In genomic region chr5:119686199-119686964, GRCm38 (mm10) we compare ENCODE assay signal across 8 mouse cellular contexts. TPM values are rescaled to one million over a fixed set of nuclear protein-coding genes. Genes with fewer than 3 reads are reported as not detected.
DNase-seq lines count a peak whose midpoint lies in the region; ATAC-seq and TF ChIP-seq lines count a peak whose summit lies in the region.

No protein-coding gene starts in this region.

- peak overlapping the region; percentile 39 for H3K4me3 ChIP-seq in heart, embryonic 12.5 days
- H3K4me3 ChIP-seq in limb, embryonic 14.5 days (replicated peaks; ENCODE audit: low read length) = peak overlapping the region; percentile 29
- H3K4me3 ChIP-seq in neural tube, embryonic 15.5 days (replicated peaks) = no peak overlapping the region
- no peak overlapping the region for H3K4me3 ChIP-seq in cerebellum, adult 2 months (replicated peaks; ENCODE audit: insufficient read depth, low read depth, low read length)

- no peak for ATAC-seq in cerebellum, adult (ENCODE audit: insufficient number of reproducible peaks, low FRiP score, low TSS enrichment)
- no peak for ATAC-seq in heart, embryonic 12.5 days (ENCODE audit: insufficient number of reproducible peaks, low FRiP score)
- ATAC-seq in limb, embryonic 14.5 days (ENCODE audit: low FRiP score, low read depth) = no peak
- no peak for ATAC-seq in neural tube, embryonic 15.5 days (ENCODE audit: low FRiP score)

- H3K4me1 ChIP-seq in heart, embryonic 12.5 days (replicated peaks) = peaks cover 30% of the 10 kb centered on the region
- H3K4me1 ChIP-seq in limb, embryonic 14.5 days (ENCODE audit: control insufficient read depth, insufficient read depth, low read length) = peaks cover 11% of the 10 kb centered on the region; the same call in 1 of the 2 replicates
- peaks cover 6% of the 10 kb centered on the region; the same call in 1 of the 2 replicates for H3K4me1 ChIP-seq in neural tube, embryonic 15.5 days
- no peaks in the 10 kb centered on the region for H3K4me1 ChIP-seq in cerebellum, adult 2 months (ENCODE audit: control insufficient read depth, insufficient read depth, low read length)

- DNase-seq in cerebellum, postnatal 10 days = peak; percentile 51 to 56
- DNase-seq in adipocyte (ENCODE audit: low spot score) = peak; percentile 48
- DNase-seq in limb, embryonic 14.5 days (ENCODE audit: low spot score) = no peak
- DNase-seq in cerebellum, postnatal 36 days = no peak
- DNase-seq in cerebellum, adult 2 months = no peak

- no peak for TF ChIP-seq CTCF in cerebellum, adult 2 months (IDR thresholded peaks at IDR 0.05; ENCODE audit: borderline replicate concordance, insufficient read depth, low read depth, low read length)

- no peak for TF ChIP-seq POLR2A in limb, embryonic 14.5 days (IDR thresholded peaks at IDR 0.05; ENCODE audit: borderline replicate concordance, extremely low read depth, insufficient read depth, insufficient read length)
- TF ChIP-seq POLR2A in cerebellum, adult 2 months (IDR thresholded peaks at IDR 0.05; ENCODE audit: borderline replicate concordance, insufficient read depth, low read length) = no peak

- H3K4me2 ChIP-seq in heart, embryonic 12.5 days = peak overlapping the region; percentile 67
- peak overlapping the region; percentile 53 for H3K4me2 ChIP-seq in limb, embryonic 14.5 days (replicated peaks; ENCODE audit: low read depth, low read length, severe bottlenecking)
- H3K4me2 ChIP-seq in neural tube, embryonic 15.5 days = peak overlapping the region; percentile 40

- 2% methylated on average over 30 of the region's 30 CpGs for WGBS in heart, embryonic 12.5 days
- under 1% methylated on average over 30 of the region's 30 CpGs for WGBS in limb, embryonic 14.5 days
- under 1% methylated on average over 30 of the region's 30 CpGs for WGBS in neural tube, embryonic 15.5 days
- 3% methylated on average over 30 of the region's 30 CpGs for WGBS in cerebellum, adult 2 months

- H3K9ac ChIP-seq in heart, embryonic 12.5 days = 0 out of 2 replicates have a peak overlapping the region, but pooled peaks have one; percentile 8
- 0 out of 2 replicates have a peak overlapping the region, but pooled peaks have one; percentile 21 for H3K9ac ChIP-seq in limb, embryonic 14.5 days (ENCODE audit: low read depth, low read length, severe bottlenecking)
- H3K9ac ChIP-seq in neural tube, embryonic 15.5 days (replicated peaks) = no peak overlapping the region

- H3K27ac ChIP-seq in heart, embryonic 12.5 days (ENCODE audit: poor library complexity, severe bottlenecking) = no peak overlapping the region
- H3K27ac ChIP-seq in limb, embryonic 14.5 days (replicated peaks; ENCODE audit: low read depth, low read length) = no peak overlapping the region
- H3K27ac ChIP-seq in neural tube, embryonic 15.5 days (replicated peaks) = no peak overlapping the region
- no peak overlapping the region for H3K27ac ChIP-seq in cerebellum, adult 2 months (ENCODE audit: insufficient read depth, low read length)

- no peaks in the 10 kb centered on the region for H3K9me3 ChIP-seq in heart, embryonic 12.5 days (replicated peaks)
- no peaks in the 10 kb centered on the region for H3K9me3 ChIP-seq in limb, embryonic 14.5 days (ENCODE audit: control insufficient read depth, low read length)
- H3K9me3 ChIP-seq in neural tube, embryonic 15.5 days (replicated peaks) = no peaks in the 10 kb centered on the region

- no peaks in the 10 kb centered on the region for H3K36me3 ChIP-seq in heart, embryonic 12.5 days
- peaks cover 8% of the 10 kb centered on the region for H3K36me3 ChIP-seq in limb, embryonic 14.5 days (ENCODE audit: control insufficient read depth, insufficient read depth, low read length)
- no peaks in the 10 kb centered on the region for H3K36me3 ChIP-seq in neural tube, embryonic 15.5 days

- peaks cover 92% of the 10 kb centered on the region for H3K27me3 ChIP-seq in heart, embryonic 12.5 days (replicated peaks)
- H3K27me3 ChIP-seq in limb, embryonic 14.5 days (ENCODE audit: control insufficient read depth, insufficient read depth, low read length) = peaks cover 94% of the 10 kb centered on the region
- peaks cover 97% of the 10 kb centered on the region for H3K27me3 ChIP-seq in neural tube, embryonic 15.5 days (replicated peaks)
- H3K27me3 ChIP-seq in cerebellum, adult 2 months (ENCODE audit: control insufficient read depth, insufficient read depth, low read length) = peaks cover 12% of the 10 kb centered on the region; the same call in 1 of the 2 replicates

RNA-seq across cellular contexts. Expression of gene Tbx3, which starts 15.9 kb away (rescaled TPM):
- polyA plus RNA-seq in heart, embryonic 12.5 days (2016; fragmentation: Nextera tagmentation; extraction: Ambion mirVana) = 18.8 and 21.0 TPM in 2 replicates
- polyA plus RNA-seq in limb, embryonic 14.5 days (2012; rRNA removed) = 18.6 and 28.2 TPM in 2 replicates
- 23.9 and 27.6 TPM in 2 replicates for polyA plus RNA-seq in limb, embryonic 14.5 days (2014; fragmentation: Nextera tagmentation; extraction: Ambion mirVana)
- 4.1 and 8.4 TPM in 2 replicates for polyA plus RNA-seq in neural tube, embryonic 15.5 days (2015; fragmentation: Nextera tagmentation; extraction: Ambion mirVana)
- polyA plus RNA-seq in cerebellum, adult 2 months (2012; rRNA removed) = 1.4 and 1.6 TPM in 2 replicates

Comparison
In these comparisons a context has a peak if more than half of its experiments do, and no peak if none do; other contexts are left out.
1. DNase-seq: peak in cerebellum, postnatal 10 days (2 of 2) and adipocyte (single experiment); none in limb, embryonic 14.5 days (single experiment), cerebellum, postnatal 36 days (0 of 2) and cerebellum, adult 2 months (0 of 2).
2. H3K4me3 ChIP-seq: peak in heart, embryonic 12.5 days (single experiment) and limb, embryonic 14.5 days (single experiment); none in neural tube, embryonic 15.5 days (single experiment) and cerebellum, adult 2 months (single experiment).
3. Peak in every context shown above with its lines, with median percentiles within 50 percentile points of each other: H3K4me2 ChIP-seq.